Mouse (Mus musculus): ENCODE measurements around the gene Tulp4.

Gene Tulp4

GRCm38 (mm10) chr17:6125441-6125840 is 19.2 kb downstream of the Tulp4 start:
- no peak for DNase-seq

GRCm38 (mm10) chr17:6128039-6128438 is 21.8 kb downstream of the Tulp4 start:
- no peak for DNase-seq

- DNase-seq, result no peak
Observed at GRCm38 (mm10) chr17:6129361-6129760, 23.1 kb downstream of the Tulp4 start.

GRCm38 (mm10) chr17:6131083-6131482 is 24.8 kb downstream of the Tulp4 start:
- DNase-seq, result no peak

- no peak for DNase-seq
Observed at GRCm38 (mm10) chr17:6140875-6141274, 34.6 kb downstream of the Tulp4 start.

GRCm38 (mm10) chr17:6141344-6141743 is 35.1 kb downstream of the Tulp4 start:
- no peak for DNase-seq

- DNase-seq, result no peak
Observed at GRCm38 (mm10) chr17:6145244-6145643, 39.0 kb downstream of the Tulp4 start.

GRCm38 (mm10) chr17:6152941-6153340 is 46.7 kb downstream of the Tulp4 start:
- no peak for DNase-seq

GRCm38 (mm10) chr17:6153581-6153980 is 47.3 kb downstream of the Tulp4 start:
- DNase-seq, result no peak

- no peak for DNase-seq
Observed at GRCm38 (mm10) chr17:6154366-6154765, 48.1 kb downstream of the Tulp4 start.

- DNase-seq, result no peak
Observed at GRCm38 (mm10) chr17:6160495-6160894, 54.3 kb downstream of the Tulp4 start.

- no peak for DNase-seq
Observed at GRCm38 (mm10) chr17:6161916-6162315, 55.7 kb downstream of the Tulp4 start.

GRCm38 (mm10) chr17:6162761-6163160 is 56.5 kb downstream of the Tulp4 start:
- DNase-seq, result no peak

- DNase-seq, result no peak
Observed at GRCm38 (mm10) chr17:6164911-6165310, 58.7 kb downstream of the Tulp4 start.

GRCm38 (mm10) chr17:6172440-6172839 is 66.2 kb downstream of the Tulp4 start:
- DNase-seq, result peak; percentile 24

GRCm38 (mm10) chr17:6172926-6173690 is 66.9 kb downstream of the Tulp4 start:
- peak; percentile 65 for DNase-seq

- DNase-seq, result no peak
Observed at GRCm38 (mm10) chr17:6174574-6174973, 68.3 kb downstream of the Tulp4 start.

- DNase-seq, result no peak
Observed at GRCm38 (mm10) chr17:6178564-6179267, 72.5 kb downstream of the Tulp4 start.

- no peak for DNase-seq
Observed at GRCm38 (mm10) chr17:6179389-6179788, 73.2 kb downstream of the Tulp4 start.

- DNase-seq, result no peak
Observed at GRCm38 (mm10) chr17:6180421-6180820, 74.2 kb downstream of the Tulp4 start.

GRCm38 (mm10) chr17:6182715-6183114 is 76.5 kb downstream of the Tulp4 start:
- peak; percentile 32 for DNase-seq

GRCm38 (mm10) chr17:6186651-6187050 is 80.4 kb downstream of the Tulp4 start:
- no peak for DNase-seq

- DNase-seq, result no peak
Observed at GRCm38 (mm10) chr17:6187183-6187582, 80.9 kb downstream of the Tulp4 start.

- DNase-seq, result no peak
Observed at GRCm38 (mm10) chr17:6189207-6189606, 83.0 kb downstream of the Tulp4 start.

All from lung, postnatal 14 days (tissue).